Mouse (Mus musculus) brain, embryonic 14.5 days (tissue): ENCODE measurements around the gene Necab3.

Experiments
- CTCF ChIP-seq: fragments of 200-500 bp; IDR thresholded peaks from 2 replicates; pipeline ENCODE4 v1.5.1; 2012; ENCODE audit warnings: inconsistent platforms, mild to moderate bottlenecking, moderate library complexity, borderline replicate concordance; ENCODE audit not compliant: insufficient read depth, insufficient read length; ENCODE audit errors: extremely low read depth
- POLR2A ChIP-seq: fragments of 200-500 bp; IDR thresholded peaks from 2 replicates; pipeline ENCODE4 v1.6.1; 2012; ENCODE audit warnings: mild to moderate bottlenecking, inconsistent platforms, borderline replicate concordance; ENCODE audit not compliant: poor library complexity, insufficient read depth, insufficient read length, severe bottlenecking; ENCODE audit errors: extremely low read depth

- TF ChIP-seq CTCF: no peak
- no peak for TF ChIP-seq POLR2A
Observed at GRCm38 (mm10) chr2:154591239-154591638, 32.5 kb upstream of the Necab3 start.
